Mouse (Mus musculus) cerebellum, adult 8-10 months (tissue): Measurements from ENCODE around the gene Ripply2.
A peak's percentile ranks its signal among the peaks of the same experiment; 100 is the strongest.

Source experiments
- DNase-seq: peaks from one replicate; pipeline ENCODE4 v3.0.0; 2022

Gene Ripply2

DNA sequence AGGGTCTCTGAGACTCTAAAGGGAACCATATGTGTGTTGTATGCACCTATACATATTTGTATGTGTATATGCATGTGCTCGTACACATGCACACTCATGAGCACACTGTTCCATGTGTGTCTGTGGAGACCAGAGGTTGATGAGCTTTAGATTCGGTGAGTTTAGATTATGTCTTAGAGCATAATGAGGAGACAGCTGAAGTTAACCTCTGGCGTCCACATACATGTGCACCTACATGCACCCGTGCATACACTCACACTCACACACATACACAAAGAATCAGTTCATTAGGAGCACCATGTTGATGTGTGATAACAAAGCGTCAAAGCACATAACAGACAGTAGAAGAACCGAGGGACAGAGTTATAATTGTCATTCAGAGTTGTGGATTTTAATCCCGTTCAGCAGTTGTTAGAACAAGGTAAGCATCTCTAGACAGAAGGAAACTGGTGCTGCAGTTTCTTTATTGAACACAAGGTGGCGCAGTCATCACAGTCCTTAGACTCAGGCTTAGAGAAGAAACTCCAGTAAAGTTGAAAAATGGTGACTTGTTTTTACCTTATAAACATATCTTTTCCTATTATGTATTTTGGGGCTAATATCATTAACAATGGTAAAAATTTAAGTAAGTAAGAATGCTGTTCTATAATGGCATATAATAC lies 12.2 kb downstream of the Ripply2 start:
- peak; percentile 66 for DNase-seq

DNA sequence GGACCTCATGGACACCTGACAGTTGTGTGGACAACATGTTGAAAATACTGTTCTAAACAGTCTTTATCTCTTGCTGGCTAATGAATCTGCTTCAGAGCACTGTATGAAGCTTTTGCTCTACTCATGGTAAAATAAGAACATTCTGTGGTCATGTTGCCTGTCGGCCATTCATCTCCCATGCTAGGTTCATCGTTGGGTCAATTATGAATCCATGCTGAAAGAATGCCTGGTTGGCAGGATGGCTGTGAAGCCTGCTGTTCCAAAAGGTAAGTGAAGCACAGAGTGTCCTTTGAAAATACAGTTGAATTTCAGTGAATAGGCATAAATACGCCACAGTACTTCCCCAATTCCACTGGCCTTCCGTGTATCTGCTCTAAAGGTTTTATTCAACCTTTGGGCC lies 16.9 kb downstream of the Ripply2 start:
- no peak for DNase-seq

DNA sequence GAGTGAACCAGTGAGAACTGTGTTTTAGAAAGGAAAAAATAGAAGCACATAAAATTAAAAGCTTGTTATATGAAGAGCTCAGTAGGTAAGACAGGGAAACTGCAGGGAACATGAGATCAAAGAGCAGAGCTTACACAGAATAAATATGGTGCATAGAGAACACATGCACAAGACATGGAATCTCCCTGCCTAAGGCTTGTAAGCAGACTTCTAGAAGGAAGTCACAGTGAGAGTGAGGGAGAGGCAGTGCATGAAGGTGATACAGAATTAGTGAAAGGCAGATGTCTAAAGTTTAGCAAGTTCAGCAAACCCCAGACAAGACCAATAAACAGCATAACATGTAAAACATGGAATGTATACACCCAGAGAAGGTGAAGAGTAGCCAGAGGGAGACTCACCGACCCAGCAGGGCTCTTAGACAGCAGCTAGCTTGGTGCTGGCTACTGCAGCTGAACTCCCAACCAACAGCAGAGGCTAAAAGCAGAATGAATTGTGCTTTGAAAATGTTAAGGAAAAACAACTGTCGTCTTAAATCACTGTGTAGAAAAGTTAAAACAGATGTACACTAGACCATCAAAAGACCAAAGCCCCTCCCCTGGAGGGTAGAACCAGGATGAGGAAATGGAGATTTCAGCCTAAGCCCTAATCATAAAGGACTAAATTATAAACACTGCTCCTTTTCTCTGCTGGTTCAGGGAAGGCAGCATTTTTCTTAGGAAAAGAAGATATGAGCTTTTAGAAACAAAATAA lies 19.7 kb downstream of the Ripply2 start:
- DNase-seq, result no peak

DNA sequence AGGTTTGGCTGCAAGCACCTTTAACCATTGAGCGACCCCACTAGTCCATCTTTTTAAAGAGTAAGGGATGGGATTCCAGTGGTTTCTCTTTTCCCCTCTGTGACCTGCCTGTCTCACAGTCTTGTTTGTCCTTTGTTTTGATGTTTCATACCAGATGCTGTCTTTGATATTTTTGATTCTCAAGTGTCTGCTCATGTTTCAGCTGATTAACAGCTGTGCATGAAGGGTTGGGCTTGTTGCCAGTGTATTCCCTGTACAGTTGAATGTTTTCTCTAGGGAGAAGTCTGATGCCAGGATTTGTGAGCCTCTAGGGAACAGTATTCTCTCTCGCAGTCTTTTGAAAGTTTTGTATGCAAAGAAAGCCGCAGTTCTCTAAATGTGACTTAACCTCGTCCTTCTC lies 34.1 kb downstream of the Ripply2 start:
- no peak for DNase-seq

DNA sequence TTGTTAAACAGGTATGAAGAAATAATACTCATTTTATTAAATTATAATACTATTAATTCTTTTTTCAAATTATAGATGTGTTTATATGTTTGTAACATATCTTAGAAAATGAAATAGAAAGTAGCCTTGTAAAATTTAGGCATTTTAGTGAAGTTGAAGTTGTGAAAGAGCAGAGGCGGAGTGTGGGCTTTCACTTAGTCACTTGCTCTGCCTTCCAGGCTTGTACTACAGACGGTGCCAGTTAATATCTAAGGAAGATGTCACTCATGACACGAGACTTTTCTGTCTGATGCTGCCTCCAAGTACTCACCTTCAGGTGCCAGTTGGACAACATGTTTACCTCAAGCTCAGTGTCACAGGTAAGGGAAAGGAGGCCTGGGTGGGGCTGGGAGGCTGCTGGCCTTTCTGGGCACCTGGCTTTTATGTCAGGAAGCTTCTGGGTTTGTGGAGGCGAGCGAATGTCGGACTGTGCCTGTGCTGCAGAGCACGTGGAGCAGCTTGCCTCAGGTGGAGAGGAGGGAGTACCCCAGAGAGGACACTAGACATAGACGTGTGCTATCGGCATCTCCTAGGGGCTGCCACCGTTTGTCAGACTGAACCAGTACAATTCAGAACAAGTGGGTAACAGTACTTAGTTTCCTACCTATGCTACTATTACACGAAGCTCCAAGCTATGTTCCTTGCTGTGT lies 40.4 kb downstream of the Ripply2 start:
- no peak for DNase-seq

DNA sequence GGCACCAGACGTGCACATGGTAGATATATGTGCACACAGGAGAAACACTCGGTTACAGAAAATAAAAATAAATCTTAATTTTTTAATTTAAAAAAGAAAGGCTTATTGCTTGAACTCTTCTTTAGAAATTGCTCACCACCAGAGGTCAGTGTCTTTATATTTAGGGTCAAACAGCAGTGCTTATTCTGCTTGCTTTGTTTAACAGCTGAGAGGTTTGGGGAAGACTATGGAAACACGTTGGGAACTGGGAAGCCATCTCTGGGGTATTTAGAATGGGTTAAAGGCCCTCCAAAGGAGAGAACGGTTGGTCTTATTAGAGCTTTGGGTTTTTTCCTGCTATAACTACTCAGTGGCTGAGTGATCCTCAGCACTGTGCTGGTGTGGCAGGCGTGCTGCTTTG lies 47.0 kb downstream of the Ripply2 start:
- DNase-seq, result no peak

DNA sequence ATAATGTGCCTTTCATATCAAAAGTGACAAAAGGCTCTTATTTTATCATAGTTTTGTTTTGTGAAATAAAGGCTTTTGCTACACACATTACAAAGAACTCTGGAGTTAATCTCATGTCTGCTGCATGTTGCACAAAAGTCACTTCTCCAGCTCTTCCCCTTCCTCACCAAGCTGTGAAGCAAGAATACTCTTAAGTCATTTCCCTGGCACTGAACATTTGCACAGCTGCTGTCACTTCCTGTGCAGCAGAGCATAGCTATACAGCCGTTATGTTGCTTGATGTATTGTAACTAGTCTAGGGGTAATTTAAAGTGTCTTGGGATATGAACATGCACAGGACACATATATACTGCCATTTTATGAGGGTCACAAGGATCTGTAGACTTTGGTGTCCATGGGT lies 52.8 kb downstream of the Ripply2 start:
- DNase-seq, result no peak
